Mouse (Mus musculus) thymus, adult 18-20 months (tissue): ENCODE measurements at regions not wholly inside any gene's neighbourhood (a gene's known extent, or its start where the extent isn't known, plus 50 kb on each side); places are given as distances from the start of the nearest gene placed in this dataset.

ENCODE experiments used
- DNase-seq, 2 experiments: peaks; one replicate each; pipeline ENCODE4 v3.0.0; 2022; ENCODE audit warnings: mixed read lengths in 2 of 2

DNA sequence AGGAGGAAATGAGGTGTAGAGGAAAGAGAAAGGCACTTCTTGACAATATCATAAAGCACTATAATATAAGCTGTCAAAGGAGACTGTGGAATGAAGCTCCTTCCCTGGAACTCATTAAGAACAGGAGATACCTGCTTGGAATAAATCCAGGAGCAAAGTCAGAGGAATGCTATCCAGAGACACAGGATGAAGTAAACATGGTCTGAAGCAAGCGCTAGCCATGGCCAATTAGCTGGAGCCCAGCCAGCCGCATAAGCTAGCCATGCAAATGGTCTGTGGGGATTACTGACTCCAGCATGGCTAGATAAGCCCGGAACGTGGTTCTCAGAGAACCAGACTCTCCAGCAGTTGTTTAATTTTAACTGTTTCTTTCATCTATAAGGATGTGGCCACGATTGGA lies 54.9 kb upstream of the Gpc3 start:
- DNase-seq: no peak

DNA sequence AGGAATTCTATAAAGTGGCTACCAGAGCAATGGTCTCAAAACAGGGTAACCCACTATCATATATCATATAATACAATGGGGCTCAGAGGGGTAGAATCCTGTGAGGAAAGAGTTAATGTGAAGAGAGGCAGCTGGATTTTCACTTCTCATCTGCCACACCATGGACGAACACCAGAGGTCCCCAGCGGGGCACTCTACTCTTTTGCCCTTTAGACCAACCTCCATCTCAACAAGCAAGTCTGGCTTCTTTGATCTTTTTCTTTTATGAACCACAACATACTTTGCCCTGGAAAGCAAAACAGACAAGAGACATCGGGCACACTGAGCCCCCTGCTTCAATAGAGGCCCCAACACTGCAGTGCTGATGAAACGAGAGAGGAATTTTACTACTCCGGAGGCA lies 65.3 kb upstream of the Gpc3 start:
- peak; percentile 17 to 20 for DNase-seq

DNA sequence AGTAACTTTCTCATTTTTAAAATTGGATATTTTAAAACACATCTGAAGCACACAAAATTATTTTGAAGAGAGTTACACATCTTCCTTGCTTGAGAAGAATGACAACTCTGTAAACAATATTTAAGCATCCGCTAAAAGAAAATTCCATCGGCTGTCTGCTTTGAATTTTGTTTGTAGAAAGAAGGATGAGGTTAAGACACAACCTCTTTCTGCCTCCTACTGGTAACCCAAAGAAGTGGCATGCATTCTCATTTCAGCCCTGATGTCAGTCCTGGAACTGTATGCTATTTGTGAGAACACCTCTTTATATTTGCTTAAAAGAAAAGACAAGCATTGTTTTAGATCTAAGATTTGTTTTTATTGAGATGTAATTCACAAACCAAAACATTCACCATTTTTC lies 80.6 kb upstream of the Gpc3 start:
- DNase-seq: no peak

DNA sequence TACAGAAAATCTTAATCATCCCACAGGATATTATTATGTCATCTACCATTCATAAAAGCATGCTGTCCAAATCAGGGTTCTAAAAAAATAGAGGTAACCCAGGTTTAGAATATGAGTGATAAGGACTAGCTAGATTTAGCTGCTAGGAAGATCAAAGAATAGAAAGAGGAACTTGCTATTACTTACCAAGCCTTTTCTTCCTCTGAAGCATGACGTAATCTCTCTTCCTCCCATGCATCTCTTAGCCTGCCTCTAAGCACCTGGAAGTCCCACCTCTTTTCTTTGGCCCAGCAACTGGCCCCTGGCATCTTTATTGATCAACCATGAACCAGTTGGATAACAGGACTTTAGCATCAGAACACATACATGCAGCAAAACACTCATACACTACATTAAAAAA lies 85.9 kb upstream of the Gpc3 start:
- no peak for DNase-seq

DNA sequence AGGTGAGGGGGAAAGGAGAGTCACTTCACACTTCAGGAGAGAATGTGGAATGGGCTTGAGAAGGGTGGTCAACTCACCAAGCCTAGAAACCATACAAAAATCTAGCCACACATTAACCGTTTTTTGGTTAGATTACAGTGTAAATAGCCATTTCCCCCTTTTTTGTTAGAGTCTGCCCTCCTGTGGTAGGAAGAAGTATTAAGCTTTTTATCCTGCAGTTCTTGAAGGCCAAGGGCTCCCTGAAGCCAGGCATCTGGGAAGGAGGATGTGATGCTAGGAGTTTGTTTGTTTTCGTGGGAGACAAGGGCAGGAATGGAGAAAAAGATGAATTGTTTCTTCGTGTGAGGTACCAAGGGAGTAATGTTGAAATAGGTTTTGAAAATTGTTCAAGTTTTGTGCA lies 73.5 kb upstream of the Ccdc160 start:
- no peak for DNase-seq

DNA sequence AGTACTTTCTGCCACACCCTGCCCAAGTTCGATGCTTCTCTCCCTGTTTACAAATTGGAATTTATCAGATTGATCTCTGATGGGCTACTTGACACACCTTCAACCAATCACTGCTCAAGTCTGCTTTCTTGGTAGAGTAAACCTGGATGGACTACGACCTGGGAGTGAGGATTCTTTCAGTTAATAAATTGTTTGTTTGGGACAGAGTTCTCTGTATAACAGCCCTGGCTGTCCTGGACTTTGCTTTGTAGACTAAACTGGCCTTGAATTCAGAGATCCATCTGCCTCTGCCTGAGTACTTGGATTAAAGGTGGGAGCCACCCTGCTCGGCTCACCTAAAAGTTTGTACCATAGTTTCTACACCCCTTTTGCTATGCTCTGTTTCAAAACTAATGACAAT lies 52.9 kb upstream of the Ccdc160 start:
- DNase-seq: no peak
